Mouse (Mus musculus): ENCODE measurements around the gene 6030408B16Rik. TPM values are rescaled to one million over a fixed set of nuclear protein-coding genes. Genes with fewer than 3 reads are reported as not detected.
"Not testable (repeated sequence)": the region's sequence is repeated elsewhere in the genome, so short reads cannot be mapped to it uniquely, and the experiment has no call there.

Gene 6030408B16Rik
- polyA plus RNA-seq, 1 experiment from 2014 or later = 0.48 TPM

DNA sequence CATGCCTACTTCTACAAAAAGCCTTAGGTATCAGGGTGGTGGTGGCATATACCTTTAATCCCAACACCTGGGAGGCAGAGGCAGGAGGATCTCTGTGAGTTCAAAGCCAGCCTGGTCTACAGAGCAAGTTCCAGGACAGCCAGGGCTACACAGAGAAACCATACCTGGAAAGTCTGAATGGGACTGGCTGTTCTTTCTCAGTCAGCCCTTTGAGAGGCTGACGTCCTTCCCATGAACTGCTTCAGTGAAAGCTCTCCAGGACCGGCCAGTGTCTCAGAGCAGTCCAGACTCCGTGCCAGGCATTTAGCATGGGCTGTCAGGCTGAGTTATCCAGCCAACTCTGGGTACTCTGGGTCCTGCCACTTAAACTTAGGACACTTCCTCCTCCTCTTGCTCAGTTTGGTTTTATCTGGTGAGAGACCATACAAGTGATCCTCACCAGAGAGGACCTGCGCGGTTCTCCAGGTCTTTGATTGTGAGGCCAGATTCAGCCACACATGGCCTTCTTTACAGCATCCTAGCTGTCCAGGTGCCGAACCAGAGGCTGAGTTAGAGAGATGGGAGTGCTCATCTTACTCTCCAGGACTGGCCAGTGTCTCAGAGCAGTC lies 27.1 kb downstream of the 6030408B16Rik start:
- WGBS = 87% methylated on average over 6 of the region's 6 CpGs
- Histone ChIP-seq H3K4me2 (replicated peaks) (no peak overlapping the region), H3K9me3 (no peaks in the 10 kb centered on the region), H3K36me3 (no peaks in the 10 kb centered on the region), H3K9ac (replicated peaks) (no peak overlapping the region), H3K4me1 (peaks cover 12% of the 10 kb centered on the region), H3K27me3 (no peaks in the 10 kb centered on the region), H3K4me3 (no peak overlapping the region), H3K27ac (replicated peaks) (no peak overlapping the region)
- no peak for ATAC-seq (replicated peaks)

DNA sequence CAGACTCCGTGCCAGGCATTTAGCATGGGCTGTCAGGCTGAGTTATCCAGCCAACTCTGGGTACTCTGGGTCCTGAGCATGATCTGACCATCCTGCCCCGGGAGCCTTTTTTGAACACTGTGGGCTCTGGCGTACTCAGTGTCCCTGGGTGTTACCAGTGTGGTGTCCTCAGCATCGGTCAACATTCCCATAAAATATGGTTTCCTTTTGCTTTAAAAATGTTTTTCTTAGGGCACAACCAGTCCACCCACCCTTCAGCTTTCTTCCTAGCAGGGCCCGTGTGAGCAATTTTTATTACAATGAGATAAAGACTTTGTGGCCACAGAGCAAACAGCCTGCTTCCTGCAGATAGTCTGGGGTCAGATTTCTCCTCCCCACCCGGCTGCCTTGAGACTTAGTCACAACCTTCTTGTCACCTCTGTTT lies 27.6 kb downstream of the 6030408B16Rik start:
- Histone ChIP-seq H3K27ac (replicated peaks) (no peak overlapping the region), H3K9ac (replicated peaks) (no peak overlapping the region), H3K4me1 (peaks cover 10% of the 10 kb centered on the region), H3K27me3 (no peaks in the 10 kb centered on the region), H3K4me3 (no peak overlapping the region), H3K36me3 (no peaks in the 10 kb centered on the region), H3K4me2 (replicated peaks) (no peak overlapping the region), H3K9me3 (no peaks in the 10 kb centered on the region)
- ATAC-seq (replicated peaks) = no peak
- 72% methylated on average over 6 of the region's 6 CpGs for WGBS

DNA sequence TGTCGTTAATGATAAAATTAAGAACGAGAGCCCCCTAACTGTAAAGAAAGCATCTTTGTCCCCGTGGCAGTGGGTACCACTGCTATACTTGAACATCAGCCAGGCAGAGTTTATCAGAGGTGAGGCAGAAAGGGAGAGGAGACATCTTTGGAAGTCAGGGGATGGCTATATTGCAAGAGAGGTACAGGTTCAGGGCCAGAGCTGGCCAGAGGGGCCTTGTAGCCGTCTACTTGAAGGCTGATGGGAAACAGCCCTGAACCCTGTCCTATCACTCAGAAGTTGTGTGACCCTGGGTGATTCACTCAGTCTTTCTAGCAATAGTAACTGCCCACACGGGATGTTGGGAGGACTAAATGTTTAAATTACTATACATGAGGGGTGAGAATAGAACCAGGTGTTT lies 28.1 kb downstream of the 6030408B16Rik start:
- H3K9me3 ChIP-seq = no peaks in the 10 kb centered on the region
- no peak overlapping the region for H3K4me2 ChIP-seq (replicated peaks)
- H3K4me3 ChIP-seq = no peak overlapping the region
- H3K36me3 ChIP-seq = no peaks in the 10 kb centered on the region
- no peaks in the 10 kb centered on the region for H3K27me3 ChIP-seq
- no peak overlapping the region for H3K9ac ChIP-seq (replicated peaks)
- ATAC-seq (replicated peaks) = no peak
- WGBS = 70% methylated on average over 5 of the region's 5 CpGs
- no peak overlapping the region for H3K27ac ChIP-seq (replicated peaks)
- peaks cover 6% of the 10 kb centered on the region for H3K4me1 ChIP-seq

DNA sequence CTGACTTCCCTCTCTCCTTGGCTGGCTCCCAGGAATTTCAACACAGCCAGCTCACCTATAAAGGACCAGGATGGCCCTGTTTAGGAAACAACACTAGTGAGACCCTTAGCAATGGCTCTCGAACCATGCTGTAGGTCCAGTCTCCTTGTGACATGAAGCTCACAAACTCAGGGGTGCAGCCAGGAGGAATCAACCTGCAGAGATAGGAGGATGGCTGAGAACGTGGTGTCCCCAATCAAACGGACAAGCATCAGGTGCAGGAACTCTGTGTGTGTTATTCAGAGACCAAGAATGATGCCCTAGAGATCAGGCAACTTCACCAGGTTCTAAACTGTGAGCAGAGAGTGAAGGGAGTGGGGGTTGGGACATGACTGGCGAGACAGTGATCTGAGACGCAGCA lies 29.1 kb downstream of the 6030408B16Rik start:
- 84% methylated on average over 5 of the region's 5 CpGs for WGBS
- Histone ChIP-seq H3K4me2 (replicated peaks) (no peak overlapping the region), H3K36me3 (no peaks in the 10 kb centered on the region), H3K4me1 (no peaks in the 10 kb centered on the region), H3K27me3 (no peaks in the 10 kb centered on the region), H3K9me3 (no peaks in the 10 kb centered on the region), H3K9ac (replicated peaks) (no peak overlapping the region), H3K4me3 (no peak overlapping the region), H3K27ac (replicated peaks) (no peak overlapping the region)
- ATAC-seq (replicated peaks) = no peak

DNA sequence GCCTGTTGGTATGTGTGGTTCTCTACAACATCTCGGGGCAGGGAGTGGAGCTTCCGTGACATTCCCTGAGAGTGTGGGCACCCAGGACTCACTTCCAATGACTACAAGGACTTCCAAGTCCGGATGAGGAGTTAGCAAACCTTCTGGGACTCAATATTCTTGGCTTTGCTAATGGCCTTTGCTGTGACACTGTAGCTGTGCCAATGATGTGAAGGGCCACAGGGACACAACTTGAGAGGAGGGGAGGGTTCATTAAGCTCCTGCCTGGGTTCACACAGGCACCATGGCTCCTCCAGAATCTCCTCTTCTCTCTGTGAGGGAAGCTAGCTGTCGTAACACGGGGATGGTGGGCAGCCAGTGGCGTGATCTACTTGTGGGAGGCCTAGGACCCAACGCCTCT lies 29.6 kb downstream of the 6030408B16Rik start:
- Histone ChIP-seq H3K9ac (replicated peaks) (no peak overlapping the region), H3K4me3 (no peak overlapping the region), H3K27me3 (no peaks in the 10 kb centered on the region), H3K27ac (replicated peaks) (no peak overlapping the region), H3K36me3 (no peaks in the 10 kb centered on the region), H3K4me1 (no peaks in the 10 kb centered on the region), H3K9me3 (no peaks in the 10 kb centered on the region), H3K4me2 (replicated peaks) (no peak overlapping the region)
- 86% methylated on average over 7 of the region's 7 CpGs for WGBS
- no peak for ATAC-seq (replicated peaks)

DNA sequence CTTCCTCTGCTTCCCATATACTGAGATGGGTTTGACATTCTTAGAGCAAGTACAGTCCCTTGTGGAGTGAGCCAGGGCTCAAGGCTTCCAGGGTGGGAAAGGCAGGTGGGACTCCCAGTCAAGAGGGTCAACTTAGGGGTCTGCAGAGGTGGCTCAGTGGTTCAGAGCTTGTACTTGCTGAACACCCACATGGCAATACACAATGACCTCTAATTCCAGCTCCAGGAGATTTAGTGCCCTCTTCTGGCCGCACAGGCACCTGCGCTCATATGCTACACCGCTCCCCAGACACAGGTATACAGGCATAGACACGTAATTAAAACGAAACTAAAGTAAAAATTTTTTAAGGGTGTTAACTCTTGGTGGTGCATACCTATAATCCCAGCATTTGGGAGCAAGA lies 30.5 kb downstream of the 6030408B16Rik start:
- Histone ChIP-seq H3K4me2 (replicated peaks) (no peak overlapping the region), H3K27ac (replicated peaks) (no peak overlapping the region), H3K4me1 (no peaks in the 10 kb centered on the region), H3K9ac (replicated peaks) (no peak overlapping the region), H3K27me3 (no peaks in the 10 kb centered on the region), H3K36me3 (no peaks in the 10 kb centered on the region), H3K4me3 (no peak overlapping the region), H3K9me3 (no peaks in the 10 kb centered on the region)
- ATAC-seq (replicated peaks) = no peak
- 95% methylated on average over 5 of the region's 5 CpGs for WGBS

DNA sequence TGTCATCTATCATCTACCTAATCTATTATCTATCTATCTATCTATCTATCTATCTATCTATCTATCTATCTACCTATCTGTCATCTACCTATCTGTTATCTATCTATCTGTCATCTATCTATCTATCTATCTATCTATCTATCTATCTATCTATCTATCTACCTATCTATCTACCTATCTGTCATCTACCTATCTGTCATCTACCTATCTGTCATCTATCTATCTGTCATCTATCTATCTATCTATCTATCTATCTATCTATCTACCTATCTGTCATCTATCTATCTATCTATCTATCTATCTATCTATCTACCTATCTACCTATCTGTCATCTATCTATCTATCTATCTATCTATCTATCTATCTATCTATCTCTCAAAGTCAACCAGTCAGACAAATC lies 31.4 kb downstream of the 6030408B16Rik start:
- not testable (repeated sequence) for H3K27ac ChIP-seq (replicated peaks); H3K27me3 ChIP-seq; ATAC-seq (replicated peaks); H3K4me1 ChIP-seq; H3K36me3 ChIP-seq; H3K9me3 ChIP-seq; H3K4me3 ChIP-seq; H3K9ac ChIP-seq (replicated peaks); H3K4me2 ChIP-seq (replicated peaks)

DNA sequence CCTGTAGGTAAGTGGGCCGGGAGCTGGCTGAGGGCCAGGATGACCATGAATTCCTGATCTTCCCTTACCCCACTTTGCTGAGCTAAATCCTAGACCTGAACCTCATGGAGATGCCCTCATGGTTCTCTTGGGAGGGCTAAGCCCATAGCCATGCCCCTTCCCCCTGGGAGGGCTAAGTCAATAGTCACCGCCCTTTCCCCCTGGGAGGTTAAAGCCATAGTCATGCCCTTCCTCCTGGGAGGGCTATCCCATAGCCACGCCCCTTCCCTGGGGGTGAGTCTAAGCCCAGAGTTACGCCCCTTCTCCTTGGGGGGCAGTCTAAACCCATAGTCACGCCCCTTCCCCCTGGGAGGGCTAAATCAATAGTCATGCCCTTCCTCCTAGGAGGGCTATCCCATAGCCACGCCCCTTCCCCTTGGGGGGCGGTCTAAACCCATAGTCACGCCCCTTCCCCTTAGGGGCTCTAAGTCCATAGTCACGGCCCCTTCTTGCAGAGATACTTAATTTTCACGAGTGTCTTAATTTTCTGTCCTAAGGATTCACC lies 33.1 kb downstream of the 6030408B16Rik start:
- no peak for ATAC-seq (replicated peaks)
- H3K36me3 ChIP-seq = no peaks in the 10 kb centered on the region
- H3K4me1 ChIP-seq = no peaks in the 10 kb centered on the region
- H3K9ac ChIP-seq (replicated peaks) = no peak overlapping the region
- H3K9me3 ChIP-seq = no peaks in the 10 kb centered on the region
- 49% methylated on average over 10 of the region's 10 CpGs for WGBS
- no peaks in the 10 kb centered on the region for H3K27me3 ChIP-seq
- H3K4me3 ChIP-seq = no peak overlapping the region
- no peak overlapping the region for H3K27ac ChIP-seq (replicated peaks)
- H3K4me2 ChIP-seq (replicated peaks) = no peak overlapping the region

DNA sequence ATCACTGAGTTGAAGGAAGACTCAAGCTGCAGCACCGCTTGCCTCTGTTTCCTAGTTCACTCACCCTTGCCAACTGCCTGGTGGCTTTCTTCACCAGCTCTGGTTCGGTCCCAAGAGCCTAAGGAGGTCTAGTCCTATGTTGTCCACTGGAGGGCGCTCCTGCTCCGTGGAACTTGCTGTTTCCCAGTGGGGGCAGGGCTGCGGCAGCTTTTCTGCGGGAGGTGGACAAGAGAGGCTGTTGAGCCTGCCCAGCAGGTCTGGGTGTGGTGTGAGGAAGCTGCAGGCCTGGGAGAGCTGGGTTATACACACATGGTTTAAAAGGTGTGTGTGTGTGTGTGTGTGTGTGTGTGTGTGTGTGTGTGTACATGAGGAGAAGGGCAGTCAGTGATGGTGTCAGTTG lies 34.3 kb downstream of the 6030408B16Rik start:
- no peak for ATAC-seq (replicated peaks)
- Histone ChIP-seq H3K4me1 (no peaks in the 10 kb centered on the region), H3K4me3 (no peak overlapping the region), H3K9ac (replicated peaks) (no peak overlapping the region), H3K27ac (replicated peaks) (no peak overlapping the region), H3K9me3 (no peaks in the 10 kb centered on the region), H3K27me3 (no peaks in the 10 kb centered on the region), H3K4me2 (replicated peaks) (no peak overlapping the region), H3K36me3 (no peaks in the 10 kb centered on the region)
- 5% methylated on average over 6 of the region's 6 CpGs for WGBS

DNA sequence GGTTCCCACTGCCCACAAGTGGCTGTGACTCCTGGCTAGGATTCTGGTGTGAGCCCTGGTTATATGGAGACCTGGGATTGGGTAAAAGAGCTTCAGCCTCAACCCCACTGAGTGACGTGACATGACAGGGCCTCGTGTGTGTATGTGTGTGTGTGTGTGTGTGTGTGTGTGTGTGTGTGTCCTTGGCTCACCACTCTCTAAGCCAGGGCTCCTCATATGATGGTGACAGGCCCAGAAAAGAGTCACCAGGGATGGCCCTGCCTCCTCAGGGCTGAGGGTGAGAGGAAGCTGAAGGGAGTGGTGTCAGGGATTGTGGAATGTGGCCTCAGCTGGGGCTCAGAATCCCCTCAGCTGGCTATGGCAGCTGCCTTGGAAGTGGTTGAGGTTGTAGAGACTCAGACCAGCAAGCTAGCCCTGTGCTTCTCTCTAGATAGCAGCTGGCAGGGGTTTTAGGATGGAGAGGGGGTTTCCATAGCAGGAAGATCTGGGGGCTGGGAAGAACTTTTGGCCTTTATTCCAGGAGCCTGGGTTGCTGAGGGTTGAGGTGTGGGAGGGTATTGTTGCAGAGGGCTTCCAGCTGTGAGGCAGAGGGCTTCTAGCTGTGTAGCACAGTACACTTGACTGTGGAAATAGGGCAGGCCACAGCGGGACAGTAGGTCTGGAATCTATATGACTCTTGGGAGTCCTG lies 36.0 kb downstream of the 6030408B16Rik start:
- no peak overlapping the region for H3K27ac ChIP-seq (replicated peaks)
- ATAC-seq (replicated peaks) = no peak
- H3K36me3 ChIP-seq = no peaks in the 10 kb centered on the region
- 57% methylated on average over 3 of the region's 3 CpGs for WGBS
- H3K4me1 ChIP-seq = no peaks in the 10 kb centered on the region
- no peak overlapping the region for H3K9ac ChIP-seq (replicated peaks)
- H3K27me3 ChIP-seq = no peaks in the 10 kb centered on the region
- H3K4me3 ChIP-seq = no peak overlapping the region
- no peak overlapping the region for H3K4me2 ChIP-seq (replicated peaks)
- H3K9me3 ChIP-seq = no peaks in the 10 kb centered on the region

DNA sequence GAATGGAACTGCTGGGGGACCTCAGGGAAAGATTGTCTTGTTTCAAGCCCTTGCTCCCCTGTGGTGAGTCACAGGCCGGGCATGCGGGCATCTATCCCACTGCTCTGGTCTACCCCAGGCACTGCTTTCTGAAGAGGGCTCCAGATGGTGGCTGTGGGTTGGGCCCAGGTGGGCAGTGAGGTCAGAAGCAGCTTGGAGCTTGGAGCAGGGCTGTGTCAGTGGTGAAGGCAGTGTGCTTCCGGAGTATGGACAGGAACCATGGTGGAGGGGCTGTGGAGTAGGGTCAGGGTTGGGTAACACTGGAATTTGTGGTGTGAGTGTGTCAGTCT lies 36.5 kb downstream of the 6030408B16Rik start:
- H3K27ac ChIP-seq (replicated peaks) = no peak overlapping the region
- 49% methylated on average over 3 of the region's 3 CpGs for WGBS
- no peak overlapping the region for H3K4me2 ChIP-seq (replicated peaks)
- no peak overlapping the region for H3K4me3 ChIP-seq
- no peaks in the 10 kb centered on the region for H3K4me1 ChIP-seq
- no peak overlapping the region for H3K9ac ChIP-seq (replicated peaks)
- no peaks in the 10 kb centered on the region for H3K27me3 ChIP-seq
- no peaks in the 10 kb centered on the region for H3K9me3 ChIP-seq
- H3K36me3 ChIP-seq = no peaks in the 10 kb centered on the region
- no peak for ATAC-seq (replicated peaks)

DNA sequence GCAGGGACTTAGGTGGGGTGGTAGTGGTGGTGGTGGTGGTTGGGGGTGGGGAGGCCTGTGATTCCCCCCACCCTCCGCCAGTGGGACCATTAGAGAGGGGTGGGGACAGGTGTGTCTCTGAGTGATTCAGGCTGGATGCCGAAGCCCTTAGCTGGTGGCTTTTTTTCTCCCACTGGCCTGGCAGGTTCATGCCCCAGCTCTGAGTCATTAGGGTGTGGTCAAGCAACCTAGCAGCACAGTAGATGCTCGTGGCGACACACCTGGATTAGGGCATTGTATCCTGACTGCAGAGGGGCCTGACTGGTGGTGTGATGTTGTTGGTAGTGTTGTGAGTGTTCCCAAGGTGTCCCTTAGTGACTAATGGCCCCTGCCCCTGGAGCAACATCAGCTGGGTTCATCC lies 38.1 kb downstream of the 6030408B16Rik start:
- no peak overlapping the region for H3K27ac ChIP-seq (replicated peaks)
- H3K36me3 ChIP-seq = no peaks in the 10 kb centered on the region
- H3K4me1 ChIP-seq = no peaks in the 10 kb centered on the region
- H3K9me3 ChIP-seq = no peaks in the 10 kb centered on the region
- ATAC-seq (replicated peaks) = no peak
- no peak overlapping the region for H3K9ac ChIP-seq (replicated peaks)
- 86% methylated on average over 4 of the region's 4 CpGs for WGBS
- no peak overlapping the region for H3K4me2 ChIP-seq (replicated peaks)
- no peaks in the 10 kb centered on the region for H3K27me3 ChIP-seq
- H3K4me3 ChIP-seq = no peak overlapping the region

DNA sequence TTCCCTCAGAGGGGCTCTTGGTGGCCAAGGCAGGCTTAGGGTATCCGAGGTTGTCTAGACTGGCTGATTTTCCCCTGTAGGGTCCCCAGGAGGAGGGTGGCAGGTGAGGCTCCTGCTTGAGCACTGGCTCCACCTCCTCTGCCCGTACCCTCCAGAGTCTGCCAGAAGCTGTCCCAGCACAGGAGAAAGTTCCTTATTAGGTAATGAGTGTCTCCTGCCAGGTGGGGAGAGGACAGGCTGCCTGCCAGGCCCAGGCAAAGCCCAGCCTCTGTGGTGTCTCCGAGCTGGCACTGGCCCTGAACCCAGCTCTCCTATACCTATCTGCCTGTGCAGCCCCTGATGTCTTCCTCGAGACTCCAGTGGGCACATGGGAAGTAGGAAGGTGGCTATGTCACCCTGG lies 39.4 kb downstream of the 6030408B16Rik start:
- Histone ChIP-seq H3K9ac (replicated peaks) (no peak overlapping the region), H3K9me3 (no peaks in the 10 kb centered on the region), H3K4me3 (no peak overlapping the region), H3K4me2 (replicated peaks) (no peak overlapping the region), H3K4me1 (no peaks in the 10 kb centered on the region), H3K27ac (replicated peaks) (no peak overlapping the region), H3K27me3 (no peaks in the 10 kb centered on the region), H3K36me3 (no peaks in the 10 kb centered on the region)
- ATAC-seq (replicated peaks) = no peak
- WGBS = 65% methylated on average over 4 of the region's 4 CpGs
